Mouse (Mus musculus) embryonic facial prominence, embryonic 15.5 days (tissue): ENCODE results near the gene Trim54. TPM values are rescaled to one million over a fixed set of nuclear protein-coding genes. Genes with fewer than 3 reads are reported as not detected.

ENCODE experiments used
- ATAC-seq: fragments of 200-750 bp; cut with Nextera tagmentation; 2 replicates; pipeline ENCODE4 v1.8.0; 2017; ENCODE audit warnings: low read depth, moderate TSS enrichment; ENCODE audit not compliant: insufficient number of reproducible peaks, low FRiP score, low TSS enrichment
- H3K27ac ChIP-seq: fragments of 300-500 bp; sonication (generic); replicated peaks from 2 replicates; pipeline ENCODE4 v1.5.1; 2015; ENCODE audit warnings: mild to moderate bottlenecking, inconsistent platforms
- H3K27me3 ChIP-seq: fragments of 300-500 bp; sonication (generic); 2 replicates; pipeline ENCODE4 v1.6.1; 2015; ENCODE audit warnings: inconsistent platforms
- H3K36me3 ChIP-seq: fragments of 300-500 bp; sonication (generic); 2 replicates; pipeline ENCODE4 v1.6.1; 2015; ENCODE audit warnings: mild to moderate bottlenecking, inconsistent platforms
- H3K4me1 ChIP-seq: fragments of 300-500 bp; sonication (generic); 2 replicates; pipeline ENCODE4 v1.6.1; 2015; ENCODE audit warnings: inconsistent platforms
- H3K4me2 ChIP-seq: fragments of 300-500 bp; sonication (generic); replicated peaks from 2 replicates; pipeline ENCODE4 v1.6.1; 2015; ENCODE audit warnings: mild to moderate bottlenecking, inconsistent platforms
- H3K4me3 ChIP-seq: fragments of 300-500 bp; sonication (generic); replicated peaks from 2 replicates; pipeline ENCODE4 v1.5.1; 2015; ENCODE audit warnings: mild to moderate bottlenecking, inconsistent platforms
- H3K9ac ChIP-seq: fragments of 300-500 bp; sonication (generic); 2 replicates; pipeline ENCODE4 v1.6.1; 2015; ENCODE audit warnings: inconsistent platforms
- H3K9me3 ChIP-seq: fragments of 300-500 bp; sonication (generic); replicated peaks from 2 replicates; pipeline ENCODE4 v1.6.1; 2016; ENCODE audit warnings: inconsistent platforms
- WGBS: fragments of 180-500 bp; shearing (Covaris S2); methylation state at CpG from one replicate; pipeline ENCODE4 v1.1.7; 2015; 5-methylcytosine and 5-hydroxymethylcytosine counted together
- polyA plus RNA-seq: library from polyadenylated mRNA; unstranded; fragments of >200 nt; fragmentation: Nextera tagmentation; extraction: Ambion mirVana; gene quantifications from 2 replicates; pipeline ENCODE4 v1.2.1, GENCODE M21; 2015

Gene Trim54
- 10.2 and 13.7 TPM in 2 replicates for polyA plus RNA-seq

- WGBS: 34% methylated on average over 3 of the region's 3 CpGs
These were observed at the start of gene Trim54 for GRCm38 (mm10) chr5:31116354-31116753. Trim54 (plus strand) TSS chr5:31116712.

DNA sequence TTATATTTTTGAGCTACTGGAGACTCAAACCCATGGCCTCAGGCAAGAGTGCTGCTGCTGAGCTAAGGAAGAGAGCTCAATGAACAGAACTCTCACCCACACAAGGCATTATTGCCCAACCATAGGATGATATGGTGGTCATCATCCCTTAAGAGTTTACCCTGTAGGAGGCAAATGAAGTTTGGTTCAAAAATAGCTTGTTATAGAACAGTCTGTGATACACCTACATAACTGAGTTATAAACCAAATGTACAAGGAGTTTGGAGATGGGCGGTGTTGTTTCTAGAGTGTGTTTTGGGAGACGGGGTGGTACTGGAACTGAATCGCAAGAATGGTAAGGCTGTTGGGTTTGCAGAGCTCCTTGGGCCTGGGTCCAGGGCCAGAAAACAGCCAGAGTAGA lies 46.7 kb upstream of the Trim54 start:
- Histone ChIP-seq H3K4me2 (no peak overlapping the region), H3K27ac (no peak overlapping the region), H3K27me3 (no peaks in the 10 kb centered on the region), H3K4me3 (no peak overlapping the region), H3K36me3 (peaks cover 90% of the 10 kb centered on the region), H3K9ac (no peak overlapping the region), H3K9me3 (no peaks in the 10 kb centered on the region), H3K4me1 (no peaks in the 10 kb centered on the region)
- WGBS: 94% methylated on average over 3 of the region's 3 CpGs
- no peak for ATAC-seq

More at GRCm38 (mm10) chr5:31116354-31116753, at the start of gene Trim54:
- H3K4me3 ChIP-seq: no peak within 1 kb of the TSS
- H3K27ac ChIP-seq: no peak within 1 kb of the TSS
- ATAC-seq: no peak
- H3K9ac ChIP-seq: no peak within 1 kb of the TSS
- H3K4me2 ChIP-seq: no peak within 1 kb of the TSS
- H3K9me3 ChIP-seq: no peaks in the 10 kb centered on the region
- 0 out of 2 replicates have a peak, but pooled peaks cover 3% of the 10 kb centered on the region for H3K27me3 ChIP-seq
- no peaks in the 10 kb centered on the region for H3K4me1 ChIP-seq
- no peaks in the 10 kb centered on the region for H3K36me3 ChIP-seq

GRCm38 (mm10) chr5:31071059-31071458 lies 45.5 kb upstream of the Trim54 start:
- peaks cover 95% of the 10 kb centered on the region for H3K36me3 ChIP-seq
- no peaks in the 10 kb centered on the region for H3K4me1 ChIP-seq
- H3K9me3 ChIP-seq: no peaks in the 10 kb centered on the region
- no peak overlapping the region for H3K27ac ChIP-seq
- H3K9ac ChIP-seq: no peak overlapping the region
- no peak overlapping the region for H3K4me3 ChIP-seq
- no peak overlapping the region for H3K4me2 ChIP-seq
- WGBS: 87% methylated on average over 2 of the region's 2 CpGs
- no peaks in the 10 kb centered on the region for H3K27me3 ChIP-seq
- ATAC-seq: no peak

- Histone ChIP-seq H3K4me3 (no peak overlapping the region), H3K9ac (no peak overlapping the region), H3K36me3 (peaks cover 97% of the 10 kb centered on the region), H3K27me3 (no peaks in the 10 kb centered on the region), H3K9me3 (no peaks in the 10 kb centered on the region), H3K4me2 (no peak overlapping the region), H3K27ac (no peak overlapping the region), H3K4me1 (no peaks in the 10 kb centered on the region)
- WGBS: 92% methylated on average over 11 of the region's 11 CpGs
- no peak for ATAC-seq
These were observed 44.7 kb upstream of the Trim54 start for GRCm38 (mm10) chr5:31071821-31072220.

DNA sequence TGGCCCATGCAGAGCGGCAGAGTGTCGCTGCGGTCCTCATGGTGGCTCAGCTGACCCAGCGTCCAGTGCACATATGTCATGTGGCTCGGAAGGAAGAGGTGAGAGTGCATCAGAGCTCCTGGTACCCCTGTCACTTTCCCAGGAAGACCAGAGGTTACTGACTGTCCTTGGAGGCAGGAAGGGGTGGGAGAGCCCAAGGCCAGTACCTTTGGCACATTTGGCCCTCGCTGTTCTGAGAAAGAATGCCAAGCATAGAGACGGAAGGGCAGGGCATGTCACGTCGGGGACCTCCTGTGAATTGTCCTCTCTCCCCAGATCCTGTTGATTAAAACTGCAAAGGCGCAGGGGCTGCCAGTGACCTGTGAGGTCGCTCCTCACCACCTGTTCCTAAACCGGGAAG lies 43.3 kb upstream of the Trim54 start:
- 92% methylated on average over 12 of the region's 12 CpGs for WGBS
- Histone ChIP-seq H3K4me3 (no peak overlapping the region), H3K36me3 (peaks cover 97% of the 10 kb centered on the region)

DNA sequence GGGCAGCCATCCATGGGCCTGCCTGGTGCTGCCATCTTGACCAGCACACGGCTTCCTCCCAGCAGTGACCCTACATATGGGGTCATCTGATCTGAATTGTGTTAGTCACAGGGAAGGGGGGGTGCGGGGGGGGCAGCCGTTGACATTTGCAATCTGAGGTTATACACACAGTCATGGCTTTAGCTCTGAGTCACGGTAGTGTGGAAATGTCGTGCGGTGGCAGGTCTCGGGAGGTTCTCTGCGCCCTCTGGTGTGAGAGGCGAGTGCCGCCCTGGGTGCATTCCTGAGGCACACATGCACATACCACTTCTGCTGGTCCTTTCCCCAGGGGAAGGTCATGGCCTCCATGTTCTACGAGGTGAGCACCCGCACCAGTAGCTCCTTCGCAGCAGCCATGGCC lies 40.2 kb upstream of the Trim54 start:
- Histone ChIP-seq H3K4me3 (no peak overlapping the region), H3K9ac (no peak overlapping the region), H3K4me1 (peaks cover 7% of the 10 kb centered on the region; the same call in 1 of the 2 replicates), H3K4me2 (no peak overlapping the region), H3K9me3 (no peaks in the 10 kb centered on the region), H3K36me3 (peaks cover 77% of the 10 kb centered on the region), H3K27me3 (no peaks in the 10 kb centered on the region), H3K27ac (no peak overlapping the region)
- WGBS: 80% methylated on average over 13 of the region's 13 CpGs
- no peak for ATAC-seq

More for the DNA sequence above, 43.3 kb upstream of the Trim54 start:
- Histone ChIP-seq H3K4me1 (no peaks in the 10 kb centered on the region), H3K9ac (no peak overlapping the region), H3K27me3 (no peaks in the 10 kb centered on the region), H3K9me3 (no peaks in the 10 kb centered on the region), H3K4me2 (no peak overlapping the region), H3K27ac (no peak overlapping the region)
- ATAC-seq: no peak

- Histone ChIP-seq H3K27me3 (peaks cover 14% of the 10 kb centered on the region), H3K9ac (no peak overlapping the region), H3K4me3 (no peak overlapping the region), H3K4me2 (no peak overlapping the region), H3K36me3 (peaks cover 40% of the 10 kb centered on the region), H3K4me1 (peaks cover 7% of the 10 kb centered on the region; the same call in 1 of the 2 replicates), H3K9me3 (no peaks in the 10 kb centered on the region), H3K27ac (no peak overlapping the region)
- no peak for ATAC-seq
- WGBS: 53% methylated on average over 13 of the region's 13 CpGs
These were observed 36.3 kb upstream of the Trim54 start for GRCm38 (mm10) chr5:31080059-31080794.

GRCm38 (mm10) chr5:31080795-31081164 lies 35.7 kb upstream of the Trim54 start:
- Histone ChIP-seq H3K4me3 (no peak overlapping the region), H3K9ac (no peak overlapping the region), H3K4me2 (no peak overlapping the region), H3K27ac (no peak overlapping the region), H3K9me3 (no peaks in the 10 kb centered on the region), H3K4me1 (peaks cover 7% of the 10 kb centered on the region; the same call in 1 of the 2 replicates), H3K27me3 (peaks cover 15% of the 10 kb centered on the region), H3K36me3 (peaks cover 34% of the 10 kb centered on the region)
- WGBS: 59% methylated on average over 3 of the region's 3 CpGs
- no peak for ATAC-seq

GRCm38 (mm10) chr5:31081386-31081785 lies 35.1 kb upstream of the Trim54 start:
- H3K4me1 ChIP-seq: peaks cover 7% of the 10 kb centered on the region; the same call in 1 of the 2 replicates
- no peak overlapping the region for H3K4me2 ChIP-seq
- no peak overlapping the region for H3K9ac ChIP-seq
- peaks cover 28% of the 10 kb centered on the region for H3K36me3 ChIP-seq
- no peak overlapping the region for H3K27ac ChIP-seq
- no peak overlapping the region for H3K4me3 ChIP-seq
- no peak for ATAC-seq
- peaks cover 21% of the 10 kb centered on the region for H3K27me3 ChIP-seq
- H3K9me3 ChIP-seq: no peaks in the 10 kb centered on the region
- WGBS: 78% methylated on average over 3 of the region's 3 CpGs

DNA sequence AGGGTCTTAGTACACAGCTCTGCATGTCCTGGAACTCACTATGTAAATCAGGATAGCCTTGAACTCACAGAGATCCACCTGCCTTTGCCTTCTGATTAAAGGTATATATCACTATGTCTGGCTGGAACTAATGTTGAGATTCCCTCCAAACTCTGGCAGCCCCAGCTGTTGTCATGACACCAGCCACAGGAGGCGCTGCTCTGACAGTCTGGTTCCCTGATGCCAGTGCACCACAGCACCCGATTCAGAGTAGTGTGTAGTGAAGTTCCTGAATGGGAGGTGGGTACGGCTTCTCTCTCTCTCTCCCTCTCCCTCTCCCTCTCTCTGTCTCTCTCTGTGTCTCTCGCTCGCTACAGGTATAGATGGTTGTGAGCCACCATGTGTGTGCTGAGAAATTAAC lies 34.2 kb upstream of the Trim54 start:
- 10% methylated on average over 5 of the region's 5 CpGs for WGBS
- Histone ChIP-seq H3K27ac (no peak overlapping the region), H3K36me3 (peaks cover 18% of the 10 kb centered on the region), H3K9ac (no peak overlapping the region), H3K27me3 (peaks cover 26% of the 10 kb centered on the region), H3K4me3 (no peak overlapping the region), H3K9me3 (no peaks in the 10 kb centered on the region), H3K4me2 (no peak overlapping the region), H3K4me1 (peaks cover 7% of the 10 kb centered on the region; the same call in 1 of the 2 replicates)
- no peak for ATAC-seq

DNA sequence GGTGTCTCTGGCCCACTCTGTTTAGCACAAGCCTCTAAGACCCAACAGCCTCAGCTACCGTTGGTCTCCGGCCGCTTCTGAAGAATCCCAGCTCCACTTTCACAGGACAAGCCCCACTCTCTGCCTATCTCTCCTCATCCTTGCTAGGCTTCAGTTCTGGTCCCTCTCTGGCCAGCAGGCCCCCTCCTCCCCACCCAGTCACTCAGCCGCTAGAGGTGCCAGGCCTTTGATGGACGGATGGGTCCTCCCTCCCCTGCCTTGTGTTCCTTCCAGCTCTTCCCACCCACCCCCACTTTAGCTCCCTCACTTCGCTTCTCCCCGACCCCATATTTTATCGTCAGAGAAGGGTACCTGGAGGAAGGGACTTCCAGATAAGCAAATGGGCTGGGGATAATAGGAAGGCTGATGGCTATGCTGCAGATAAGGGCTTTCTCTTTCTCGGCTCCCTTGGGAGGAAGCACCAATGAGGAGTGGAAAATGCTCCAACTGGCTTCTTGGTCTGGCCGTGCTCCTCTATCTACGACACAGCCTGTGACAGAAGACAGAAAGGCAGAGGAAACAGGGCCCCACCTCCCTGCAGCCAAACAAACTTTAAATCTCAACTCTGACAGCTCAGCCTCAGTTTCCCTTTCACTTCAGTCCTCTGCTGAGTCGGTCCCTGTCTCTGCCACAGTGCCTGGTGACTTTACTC lies 33.4 kb upstream of the Trim54 start:
- no peak overlapping the region for H3K4me2 ChIP-seq
- H3K9me3 ChIP-seq: no peaks in the 10 kb centered on the region
- 40% methylated on average over 12 of the region's 12 CpGs for WGBS
- no peak overlapping the region for H3K4me3 ChIP-seq
- peaks cover 11% of the 10 kb centered on the region for H3K36me3 ChIP-seq
- H3K9ac ChIP-seq: no peak overlapping the region
- peaks cover 30% of the 10 kb centered on the region for H3K27me3 ChIP-seq
- H3K27ac ChIP-seq: no peak overlapping the region
- peaks cover 7% of the 10 kb centered on the region; the same call in 1 of the 2 replicates for H3K4me1 ChIP-seq
- ATAC-seq: no peak
